Mouse (Mus musculus): ENCODE data around the gene Dlec1. TPM values are rescaled to one million over a fixed set of nuclear protein-coding genes. Genes with fewer than 3 reads are reported as not detected.

Dlec1 gene
- total and polyA plus RNA-seq, 3 experiments, result not detected

- no peak for ATAC-seq (ENCODE audit: extremely low read depth, insufficient number of reproducible peaks, low FRiP score, poor library complexity, severe bottlenecking)
- no peak for TF ChIP-seq CTCF (IDR thresholded peaks at IDR 0.05; ENCODE audit: low read depth, low read length)
- no peak for TF ChIP-seq GATA1 (IDR thresholded peaks at IDR 0.05; ENCODE audit: borderline replicate concordance, low read length)
- TF ChIP-seq TAL1 (conservative IDR thresholded peaks at IDR 0.05; ENCODE audit: low read depth, low read length), result no peak
- TF ChIP-seq GATA2 (IDR thresholded peaks at IDR 0.05; ENCODE audit: borderline replicate concordance, low read depth, low read length), result no peak
- TF ChIP-seq POLR2AphosphoS5 (IDR thresholded peaks at IDR 0.05; ENCODE audit: insufficient replicate concordance, low read depth, low read length), result no peak
- no peak for DNase-seq (ENCODE audit: low spot score)
- H3K27me3 ChIP-seq (ENCODE audit: insufficient read depth, low read length), result peaks cover 2% of the 10 kb centered on the region; the same call in 1 of the 2 replicates
- no peaks in the 10 kb centered on the region for H3K4me1 ChIP-seq (ENCODE audit: insufficient read depth, low read depth, low read length)
- no peak overlapping the region for H3K4me3 ChIP-seq (ENCODE audit: low read depth, low read length)
- H3K36me3 ChIP-seq (replicated peaks), result no peaks in the 10 kb centered on the region
- peaks cover 95% of the 10 kb centered on the region for H3K9me3 ChIP-seq (replicated peaks)
These were observed 20.5 kb downstream of the Dlec1 start for GRCm38 (mm10) chr9:119122596-119123369.

- H3K36me3 ChIP-seq (replicated peaks), result no peaks in the 10 kb centered on the region
These were observed 26.3 kb downstream of the Dlec1 start for GRCm38 (mm10) chr9:119128436-119129181.

GRCm38 (mm10) chr9:119130692-119131091, 28.4 kb downstream of the Dlec1 start:
- DNase-seq (ENCODE audit: low spot score), result no peak
- Histone ChIP-seq H3K27me3 (ENCODE audit: insufficient read depth, low read length) (no peaks in the 10 kb centered on the region), H3K36me3 (replicated peaks) (no peaks in the 10 kb centered on the region), H3K9me3 (replicated peaks) (peaks cover 89% of the 10 kb centered on the region), H3K4me1 (ENCODE audit: insufficient read depth, low read depth, low read length) (no peaks in the 10 kb centered on the region), H3K4me3 (ENCODE audit: low read depth, low read length) (no peak overlapping the region)
- no peak for TF ChIP-seq GATA1 (IDR thresholded peaks at IDR 0.05; ENCODE audit: borderline replicate concordance, low read length)
- no peak for TF ChIP-seq GATA2 (IDR thresholded peaks at IDR 0.05; ENCODE audit: borderline replicate concordance, low read depth, low read length)
- no peak for TF ChIP-seq TAL1 (conservative IDR thresholded peaks at IDR 0.05; ENCODE audit: low read depth, low read length)
- TF ChIP-seq CTCF (IDR thresholded peaks at IDR 0.05; ENCODE audit: low read depth, low read length), result no peak
- no peak for TF ChIP-seq POLR2AphosphoS5 (IDR thresholded peaks at IDR 0.05; ENCODE audit: insufficient replicate concordance, low read depth, low read length)
- ATAC-seq (ENCODE audit: extremely low read depth, insufficient number of reproducible peaks, low FRiP score, poor library complexity, severe bottlenecking), result no peak

More at GRCm38 (mm10) chr9:119128436-119129181, 26.3 kb downstream of the Dlec1 start:
- no peak for DNase-seq (ENCODE audit: low spot score)
- H3K4me3 ChIP-seq (ENCODE audit: low read depth, low read length), result no peak overlapping the region
- TF ChIP-seq POLR2AphosphoS5 (IDR thresholded peaks at IDR 0.05; ENCODE audit: insufficient replicate concordance, low read depth, low read length) (no peak), CTCF (IDR thresholded peaks at IDR 0.05; ENCODE audit: low read depth, low read length) (no peak), TAL1 (conservative IDR thresholded peaks at IDR 0.05; ENCODE audit: low read depth, low read length) (no peak), GATA1 (IDR thresholded peaks at IDR 0.05; ENCODE audit: borderline replicate concordance, low read length) (no peak), GATA2 (IDR thresholded peaks at IDR 0.05; ENCODE audit: borderline replicate concordance, low read depth, low read length) (no peak)
- H3K9me3 ChIP-seq (replicated peaks), result peaks cover 91% of the 10 kb centered on the region
- H3K27me3 ChIP-seq (ENCODE audit: insufficient read depth, low read length), result no peaks in the 10 kb centered on the region
- no peak for ATAC-seq (ENCODE audit: extremely low read depth, insufficient number of reproducible peaks, low FRiP score, poor library complexity, severe bottlenecking)
- H3K4me1 ChIP-seq (ENCODE audit: insufficient read depth, low read depth, low read length), result no peaks in the 10 kb centered on the region

- Histone ChIP-seq H3K4me1 (ENCODE audit: insufficient read depth, low read depth, low read length) (no peaks in the 10 kb centered on the region; the same call in 1 of the 2 replicates), H3K36me3 (replicated peaks) (no peaks in the 10 kb centered on the region), H3K9me3 (replicated peaks) (peaks cover 96% of the 10 kb centered on the region), H3K4me3 (ENCODE audit: low read depth, low read length) (no peak overlapping the region), H3K27me3 (ENCODE audit: insufficient read depth, low read length) (no peaks in the 10 kb centered on the region; the same call in 1 of the 2 replicates)
- ATAC-seq (ENCODE audit: extremely low read depth, insufficient number of reproducible peaks, low FRiP score, poor library complexity, severe bottlenecking), result no peak
- TF ChIP-seq POLR2AphosphoS5 (IDR thresholded peaks at IDR 0.05; ENCODE audit: insufficient replicate concordance, low read depth, low read length), result no peak
- no peak for TF ChIP-seq GATA2 (IDR thresholded peaks at IDR 0.05; ENCODE audit: borderline replicate concordance, low read depth, low read length)
- TF ChIP-seq GATA1 (IDR thresholded peaks at IDR 0.05; ENCODE audit: borderline replicate concordance, low read length), result no peak
- no peak for TF ChIP-seq TAL1 (conservative IDR thresholded peaks at IDR 0.05; ENCODE audit: low read depth, low read length)
- TF ChIP-seq CTCF (IDR thresholded peaks at IDR 0.05; ENCODE audit: low read depth, low read length), result no peak
- DNase-seq (ENCODE audit: low spot score), result no peak
These were observed 36.6 kb downstream of the Dlec1 start for GRCm38 (mm10) chr9:119138836-119139235.

GRCm38 (mm10) chr9:119142066-119142465, 39.8 kb downstream of the Dlec1 start:
- ATAC-seq (ENCODE audit: extremely low read depth, insufficient number of reproducible peaks, low FRiP score, poor library complexity, severe bottlenecking) (no peak), DNase-seq (ENCODE audit: low spot score) (no peak)
- H3K27me3 ChIP-seq (ENCODE audit: insufficient read depth, low read length), result peaks cover 2% of the 10 kb centered on the region; the same call in 1 of the 2 replicates
- TF ChIP-seq GATA2 (IDR thresholded peaks at IDR 0.05; ENCODE audit: borderline replicate concordance, low read depth, low read length) (no peak), CTCF (IDR thresholded peaks at IDR 0.05; ENCODE audit: low read depth, low read length) (no peak), TAL1 (conservative IDR thresholded peaks at IDR 0.05; ENCODE audit: low read depth, low read length) (no peak), POLR2AphosphoS5 (IDR thresholded peaks at IDR 0.05; ENCODE audit: insufficient replicate concordance, low read depth, low read length) (no peak), GATA1 (IDR thresholded peaks at IDR 0.05; ENCODE audit: borderline replicate concordance, low read length) (no peak)
- peaks cover 98% of the 10 kb centered on the region for H3K9me3 ChIP-seq (replicated peaks)
- H3K4me1 ChIP-seq (ENCODE audit: insufficient read depth, low read depth, low read length), result no peaks in the 10 kb centered on the region; the same call in 1 of the 2 replicates
- no peaks in the 10 kb centered on the region for H3K36me3 ChIP-seq (replicated peaks)
- no peak overlapping the region for H3K4me3 ChIP-seq (ENCODE audit: low read depth, low read length)

GRCm38 (mm10) chr9:119143372-119143771, 41.1 kb downstream of the Dlec1 start:
- TF ChIP-seq CTCF (IDR thresholded peaks at IDR 0.05; ENCODE audit: low read depth, low read length) (no peak), GATA2 (IDR thresholded peaks at IDR 0.05; ENCODE audit: borderline replicate concordance, low read depth, low read length) (no peak), POLR2AphosphoS5 (IDR thresholded peaks at IDR 0.05; ENCODE audit: insufficient replicate concordance, low read depth, low read length) (no peak), TAL1 (conservative IDR thresholded peaks at IDR 0.05; ENCODE audit: low read depth, low read length) (no peak), GATA1 (IDR thresholded peaks at IDR 0.05; ENCODE audit: borderline replicate concordance, low read length) (no peak)
- Histone ChIP-seq H3K27me3 (ENCODE audit: insufficient read depth, low read length) (peaks cover 4% of the 10 kb centered on the region; the same call in 1 of the 2 replicates), H3K36me3 (replicated peaks) (no peaks in the 10 kb centered on the region), H3K4me1 (ENCODE audit: insufficient read depth, low read depth, low read length) (no peaks in the 10 kb centered on the region), H3K9me3 (replicated peaks) (peaks cover 99% of the 10 kb centered on the region), H3K4me3 (ENCODE audit: low read depth, low read length) (no peak overlapping the region)
- ATAC-seq (ENCODE audit: extremely low read depth, insufficient number of reproducible peaks, low FRiP score, poor library complexity, severe bottlenecking), result no peak
- no peak for DNase-seq (ENCODE audit: low spot score)

Measured in G1E (cell line).